Mouse (Mus musculus) lung, postnatal 10 days (tissue): ENCODE data around the gene Abca7.
"Not testable (repeated sequence)": the region's sequence is repeated elsewhere in the genome, so short reads cannot be mapped to it uniquely, and the experiment has no call there.

Source experiments
- DNase-seq: peaks from one replicate; pipeline ENCODE4 v3.0.0; 2021

Gene Abca7

GRCm38 (mm10) chr10:80023758-80024157 lies 27.5 kb downstream of the Abca7 start:
- DNase-seq, result no peak

- DNase-seq, result no peak
Observed at GRCm38 (mm10) chr10:80024229-80025043, 28.1 kb downstream of the Abca7 start.

- no peak for DNase-seq
Observed at GRCm38 (mm10) chr10:80025044-80025347, 28.7 kb downstream of the Abca7 start.

DNA sequence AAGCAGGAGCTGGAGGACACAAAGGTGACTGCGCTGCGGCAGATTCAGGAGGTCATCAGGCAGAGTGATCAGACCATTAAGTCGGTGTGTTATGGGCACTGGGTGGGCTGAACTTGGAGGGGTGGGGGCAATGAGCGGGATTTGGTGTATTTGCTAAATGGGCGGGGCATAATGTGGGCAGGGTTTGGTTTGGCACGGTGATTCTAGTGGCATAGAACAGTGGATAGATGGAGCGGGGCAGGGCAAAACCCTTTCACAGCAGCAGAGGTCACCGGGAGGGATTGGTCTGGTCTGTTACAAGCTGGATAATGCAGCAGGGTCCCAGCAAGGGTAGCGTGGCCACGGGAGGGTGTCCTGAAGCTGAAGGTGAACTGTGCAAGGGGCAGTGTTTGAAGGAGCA lies 29.2 kb downstream of the Abca7 start:
- DNase-seq, result no peak

DNA sequence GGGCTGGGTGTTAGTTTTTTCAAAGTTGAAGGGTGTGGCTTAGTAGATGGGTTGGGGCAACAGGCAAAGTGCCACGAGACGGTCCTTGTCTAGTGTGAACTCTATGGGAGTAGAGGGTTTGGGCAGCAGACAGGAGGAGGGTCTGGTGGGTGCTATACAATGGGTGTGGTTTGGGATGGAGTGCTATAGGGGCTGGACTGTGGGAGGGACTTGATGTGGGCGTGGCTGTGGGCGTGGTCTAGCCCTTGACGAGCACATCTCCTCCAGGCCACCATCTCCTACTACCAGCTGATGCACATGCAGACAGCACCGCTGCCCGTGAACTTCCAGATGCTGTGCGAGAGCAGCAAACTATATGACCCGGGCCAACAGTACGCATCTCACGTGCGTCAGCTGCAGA lies 29.6 kb downstream of the Abca7 start:
- peak; percentile 54 for DNase-seq

DNA sequence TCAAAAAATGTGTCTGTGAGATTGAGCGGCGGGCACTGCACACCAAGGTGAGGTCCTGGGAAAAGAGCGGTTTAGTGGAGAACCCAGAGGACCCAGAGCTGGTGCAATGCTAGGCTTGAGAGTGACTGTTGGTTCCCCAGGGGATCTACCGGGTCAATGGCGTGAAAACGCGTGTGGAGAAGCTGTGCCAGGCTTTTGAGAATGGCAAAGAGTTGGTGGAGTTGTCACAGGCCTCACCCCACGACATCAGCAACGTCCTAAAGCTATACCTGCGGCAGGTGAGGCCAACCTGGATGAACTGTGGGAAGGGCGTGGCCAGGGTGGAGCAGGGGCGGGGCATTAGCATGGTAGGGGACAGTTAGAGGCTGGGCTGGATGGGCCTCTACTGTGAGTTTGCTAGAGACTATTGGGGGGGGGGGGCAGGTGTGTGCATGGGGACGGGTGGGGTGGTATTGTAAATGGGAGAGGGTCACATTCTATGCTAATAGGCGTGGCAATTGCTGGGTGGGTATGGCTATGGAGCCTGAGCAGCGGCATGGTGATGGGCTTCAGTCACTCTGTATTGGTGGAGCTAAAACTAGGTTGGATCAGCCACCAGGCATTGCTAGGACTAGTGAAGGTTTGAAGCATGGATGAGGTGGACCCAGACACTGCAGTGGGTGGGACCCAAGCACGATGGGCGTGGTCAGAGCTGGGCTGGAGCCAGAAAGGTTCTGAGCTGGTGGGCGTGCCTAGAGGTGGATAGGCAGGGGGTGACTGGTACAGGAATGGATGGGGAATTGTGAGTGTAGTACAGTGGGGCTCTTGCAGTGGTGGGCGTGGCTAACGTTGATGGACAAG lies 31.6 kb downstream of the Abca7 start:
- DNase-seq, result no peak

- DNase-seq, result no peak
Observed at GRCm38 (mm10) chr10:80028521-80028846, 32.2 kb downstream of the Abca7 start.

GRCm38 (mm10) chr10:80030191-80030590 lies 33.9 kb downstream of the Abca7 start:
- no peak for DNase-seq

- DNase-seq, result no peak
Observed at GRCm38 (mm10) chr10:80030736-80031135, 34.4 kb downstream of the Abca7 start.

DNA sequence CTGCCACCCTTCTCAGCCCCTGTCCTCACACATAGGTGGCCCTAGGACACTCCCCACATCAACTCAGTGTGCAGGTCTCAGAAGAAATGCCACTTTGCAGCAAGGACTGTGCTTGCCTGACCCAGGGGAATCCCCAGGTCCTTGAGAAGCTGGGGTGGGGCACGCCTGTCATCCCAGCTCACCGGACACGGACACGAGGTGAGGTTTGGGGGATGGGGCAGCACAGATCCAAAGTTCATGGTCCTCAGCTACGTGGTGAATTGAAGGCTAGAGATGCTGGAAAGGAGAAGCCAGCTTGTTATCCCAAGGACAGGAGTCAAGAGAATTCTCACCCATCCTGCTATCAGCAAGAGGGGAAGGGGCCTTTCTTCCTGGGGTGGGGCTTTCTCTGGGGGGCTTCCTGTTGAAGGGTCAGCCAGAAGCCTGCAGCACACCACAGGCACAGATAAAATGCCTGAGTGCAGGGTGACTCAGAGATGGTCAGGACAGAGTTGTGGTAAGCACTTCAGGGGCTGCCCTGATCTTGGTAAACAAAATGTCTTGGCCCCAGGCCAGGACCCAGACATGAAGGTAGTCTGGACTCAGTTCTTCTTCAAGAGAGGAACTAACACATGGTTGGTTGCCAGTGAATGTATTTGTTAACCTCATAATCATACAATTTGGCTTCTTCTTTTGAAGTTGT lies 36.6 kb downstream of the Abca7 start:
- peak; percentile 84 for DNase-seq

- DNase-seq, result peak; percentile 82
Observed at GRCm38 (mm10) chr10:80033511-80034391, 37.5 kb downstream of the Abca7 start.

DNA sequence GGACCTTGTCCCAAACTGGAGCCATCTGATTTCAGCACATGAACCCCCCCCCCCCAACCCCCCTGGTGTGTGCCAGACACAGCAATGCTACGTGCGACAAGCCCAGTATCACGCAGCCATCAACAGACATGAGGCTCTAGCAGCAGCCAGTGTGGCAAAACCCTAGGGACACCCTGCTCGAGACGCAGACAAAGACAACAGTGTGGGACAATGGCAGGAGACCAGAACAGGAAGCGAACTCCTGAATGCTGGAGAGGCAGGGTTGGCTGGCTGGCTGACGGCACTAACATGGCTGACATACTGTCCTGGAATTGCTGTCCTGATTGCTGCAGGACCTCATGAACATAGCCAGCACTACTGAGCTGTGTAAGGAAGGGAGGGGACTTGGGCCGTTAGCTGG lies 38.9 kb downstream of the Abca7 start:
- no peak for DNase-seq

- DNase-seq, result peak; percentile 44
Observed at GRCm38 (mm10) chr10:80035686-80036085, 39.4 kb downstream of the Abca7 start.

DNA sequence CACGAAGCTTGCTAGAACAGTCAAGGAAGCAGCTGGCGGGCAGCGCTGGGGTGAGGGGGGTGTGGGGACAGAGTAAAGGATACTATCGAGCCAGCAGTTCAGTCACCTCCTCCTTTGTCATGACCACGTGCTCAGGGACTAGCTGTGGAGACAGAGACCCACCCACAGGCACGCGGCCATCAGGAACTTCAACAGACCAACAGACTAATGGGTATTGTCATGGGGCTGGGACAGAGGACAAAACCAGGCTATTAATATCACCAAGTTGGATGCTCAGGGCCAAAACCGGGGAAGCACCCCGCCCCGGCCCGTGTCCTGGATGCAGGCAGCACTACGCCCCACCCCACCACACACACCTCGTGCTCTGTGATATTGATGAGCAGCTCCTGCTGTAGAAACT lies 40.5 kb downstream of the Abca7 start:
- DNase-seq, result no peak

GRCm38 (mm10) chr10:80039559-80039979 lies 43.3 kb downstream of the Abca7 start, which contains the start of gene Polr2e:
Polr2e (minus strand) TSS chr10:80039795.
- peak; percentile 98 for DNase-seq

- DNase-seq, result not testable (repeated sequence)
Observed at GRCm38 (mm10) chr10:80041409-80042060, 45.2 kb downstream of the Abca7 start.

GRCm38 (mm10) chr10:80044087-80044486 lies 47.8 kb downstream of the Abca7 start:
- no peak for DNase-seq

GRCm38 (mm10) chr10:80045364-80045763 lies 49.1 kb downstream of the Abca7 start:
- DNase-seq, result not testable (repeated sequence)

- no peak for DNase-seq
Observed at GRCm38 (mm10) chr10:80045766-80046165, 49.5 kb downstream of the Abca7 start.

DNA sequence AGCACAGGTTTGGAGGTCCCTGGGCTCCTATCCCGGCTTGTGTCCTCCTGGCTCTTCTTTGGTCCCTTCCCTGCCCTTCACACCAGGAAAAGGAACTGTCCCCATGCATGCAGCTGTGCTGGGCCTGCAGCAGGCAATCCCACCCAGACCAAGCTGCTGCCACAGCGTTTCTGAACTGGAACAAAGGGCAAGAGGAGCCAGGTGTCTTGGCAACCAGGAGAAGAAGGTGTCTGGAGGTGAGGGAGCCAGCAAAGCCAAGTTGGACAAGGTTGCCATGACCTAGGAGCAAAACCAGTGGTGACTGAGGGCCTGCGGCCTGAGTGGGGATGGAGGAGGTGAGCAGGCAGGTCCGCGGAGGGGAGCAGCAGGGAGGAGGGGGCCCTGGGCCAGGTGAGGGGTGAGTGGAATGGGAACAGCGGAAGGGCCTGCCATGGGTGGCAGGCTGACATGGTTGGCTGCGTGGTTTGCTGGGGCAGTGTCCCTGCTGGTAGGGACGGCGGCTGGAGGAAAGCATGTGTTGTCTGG lies 50.8 kb downstream of the Abca7 start, which contains the start of gene Gpx4:
Gene Gpx4 (plus strand): TSS at position 126 of the 525 bp plus-strand sequence.
- DNase-seq, result no peak

GRCm38 (mm10) chr10:80048396-80048795 lies 52.1 kb downstream of the Abca7 start:
- no peak for DNase-seq

DNA sequence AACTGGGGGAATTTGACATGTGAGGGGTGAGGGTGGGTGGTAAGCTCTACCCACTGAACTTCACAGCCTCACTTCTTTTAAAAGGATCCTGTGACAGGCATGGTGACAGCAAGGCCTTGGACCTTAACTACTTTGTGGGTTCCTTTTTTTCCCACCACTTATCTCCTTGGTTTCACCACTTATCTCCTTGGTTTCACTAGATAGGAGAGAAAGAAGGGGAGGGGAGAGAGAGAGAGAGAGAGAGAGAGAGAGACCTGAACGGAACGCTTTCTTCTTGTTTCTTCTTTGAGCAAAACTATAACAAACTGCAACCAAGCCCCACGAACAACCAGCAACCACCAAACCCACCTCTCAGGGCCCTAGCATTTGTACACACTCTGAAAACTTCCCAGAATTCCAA lies 52.5 kb downstream of the Abca7 start:
- no peak for DNase-seq
